Mouse (Mus musculus) fibroblast of lung, adult 2 months (primary cell): Measurements from ENCODE around the gene Dlg2.

Experiments
- DNase-seq: peaks from one replicate; pipeline ENCODE4 v3.0.0-alpha.2; 2011; ENCODE audit warnings: low read depth

The Dlg2 gene

GRCm38 (mm10) chr7:92287058-92287457 lies 1810.6 kb downstream of the Dlg2 start:
- no peak for DNase-seq

GRCm38 (mm10) chr7:92288814-92289213 lies 1812.3 kb downstream of the Dlg2 start:
- DNase-seq: no peak

GRCm38 (mm10) chr7:92292918-92293518 lies 1816.5 kb downstream of the Dlg2 start:
- no peak for DNase-seq

- no peak for DNase-seq
Observed at GRCm38 (mm10) chr7:92301046-92301445, 1824.6 kb downstream of the Dlg2 start.

GRCm38 (mm10) chr7:92307634-92308033 lies 1831.2 kb downstream of the Dlg2 start:
- DNase-seq: no peak

- no peak for DNase-seq
Observed at GRCm38 (mm10) chr7:92308168-92308567, 1831.7 kb downstream of the Dlg2 start.

GRCm38 (mm10) chr7:92316389-92316788 lies 1839.9 kb downstream of the Dlg2 start:
- no peak for DNase-seq

- DNase-seq: no peak
Observed at GRCm38 (mm10) chr7:92319469-92319868, 1843.0 kb downstream of the Dlg2 start.

- DNase-seq: no peak
Observed at GRCm38 (mm10) chr7:92320181-92320580, 1843.7 kb downstream of the Dlg2 start.

- no peak for DNase-seq
Observed at GRCm38 (mm10) chr7:92321786-92322185, 1845.3 kb downstream of the Dlg2 start.

GRCm38 (mm10) chr7:92322342-92323069 lies 1846.0 kb downstream of the Dlg2 start:
- DNase-seq: no peak

- DNase-seq: peak; percentile 20
Observed at GRCm38 (mm10) chr7:92323710-92324109, 1847.2 kb downstream of the Dlg2 start.

GRCm38 (mm10) chr7:92327343-92327896 lies 1850.9 kb downstream of the Dlg2 start:
- DNase-seq: no peak

GRCm38 (mm10) chr7:92333220-92333898 lies 1856.9 kb downstream of the Dlg2 start:
- no peak for DNase-seq

- DNase-seq: no peak
Observed at GRCm38 (mm10) chr7:92356542-92356941, 1880.1 kb downstream of the Dlg2 start.

GRCm38 (mm10) chr7:92363386-92363785 lies 1886.9 kb downstream of the Dlg2 start:
- no peak for DNase-seq

- DNase-seq: no peak
Observed at GRCm38 (mm10) chr7:92363800-92364199, 1887.3 kb downstream of the Dlg2 start.

- no peak for DNase-seq
Observed at GRCm38 (mm10) chr7:92367111-92367510, 1890.6 kb downstream of the Dlg2 start.

- no peak for DNase-seq
Observed at GRCm38 (mm10) chr7:92370521-92370920, 1894.0 kb downstream of the Dlg2 start.

GRCm38 (mm10) chr7:92371638-92372037 lies 1895.2 kb downstream of the Dlg2 start:
- no peak for DNase-seq

- DNase-seq: no peak
Observed at GRCm38 (mm10) chr7:92373863-92374357, 1897.4 kb downstream of the Dlg2 start.

GRCm38 (mm10) chr7:92383913-92384484 lies 1907.5 kb downstream of the Dlg2 start:
- DNase-seq: no peak
